ENCODE assay signal across 27 mouse cellular contexts in genomic region chr4:128396616-128397015, GRCm38 (mm10).
"Had no signal": no experiment of that assay in that cellular context is flagged by ENCODE, and none has a peak within 500 bp of the region (broad histone marks: within the 10 kb centered on the region; RNA-seq: fewer than 3 reads in every experiment).

No protein-coding gene starts in this region.

- H3K9ac ChIP-seq: kidney, embryonic 15.5 days; limb, embryonic 13.5 days; liver, embryonic 12.5 days; liver, embryonic 15.5 days; lung, embryonic 15.5 days; midbrain, embryonic 13.5 days had no signal

- H3K4me2 ChIP-seq: kidney, embryonic 15.5 days; limb, embryonic 13.5 days; liver, embryonic 12.5 days; liver, embryonic 15.5 days; lung, embryonic 15.5 days; midbrain, embryonic 13.5 days had no signal

- H3K4me3 ChIP-seq: kidney, embryonic 15.5 days; left cerebral cortex, adult 2 months; limb, embryonic 10.5 days; limb, embryonic 13.5 days; liver, embryonic 12.5 days; liver, embryonic 15.5 days; lung, embryonic 15.5 days; megakaryocyte, embryonic 14.5 days; midbrain, embryonic 10.5 days; midbrain, embryonic 13.5 days; myocyte had no signal

- H3K9me3 ChIP-seq: kidney, embryonic 15.5 days; limb, embryonic 10.5 days; limb, embryonic 13.5 days; liver, embryonic 12.5 days; liver, embryonic 15.5 days; lung, embryonic 15.5 days; megakaryocyte, embryonic 14.5 days; midbrain, embryonic 10.5 days; midbrain, embryonic 13.5 days had no signal

- H3K27me3 ChIP-seq: kidney, embryonic 15.5 days; liver, embryonic 12.5 days; liver, embryonic 15.5 days; lung, embryonic 15.5 days; megakaryocyte, embryonic 14.5 days had no signal

- H3K4me1 ChIP-seq: liver, embryonic 12.5 days; liver, embryonic 15.5 days; megakaryocyte, embryonic 14.5 days had no signal

- DNase-seq: kidney, adult 8-10 months; kidney, postnatal 10 days; kidney, postnatal 36 days; layer of hippocampus, postnatal 36 days; liver; lung, adult 18-20 months; lung, postnatal 10 days; lung, postnatal 36 days; right cerebral cortex, adult 18-20 months; right cerebral cortex, postnatal 14 days; right cerebral cortex, postnatal 4 days; thymus, adult 2 months; thymus, postnatal 14 days; thymus, postnatal 4 days had no signal

- ATAC-seq: liver, embryonic 12.5 days; midbrain, embryonic 13.5 days; midbrain, embryonic 16.5 days had no signal

- H3K27ac ChIP-seq: kidney, embryonic 15.5 days; left cerebral cortex, adult 2 months; limb, embryonic 10.5 days; limb, embryonic 13.5 days; liver, embryonic 12.5 days; liver, embryonic 15.5 days; lung, embryonic 15.5 days; midbrain, embryonic 13.5 days; stomach, postnatal 0 days had no signal

- H3K36me3 ChIP-seq: kidney, embryonic 15.5 days; limb, embryonic 10.5 days; limb, embryonic 13.5 days; liver, embryonic 12.5 days; liver, embryonic 15.5 days; lung, embryonic 15.5 days; midbrain, embryonic 10.5 days had no signal
